Mouse (Mus musculus): Measurements from ENCODE around the gene Csf2.

Csf2 gene

GRCm38 (mm10) chr11:54242494-54242893, 7.0 kb downstream of the Csf2 start:
- DNase-seq (ENCODE audit: extremely low read depth, low read depth): no peak

GRCm38 (mm10) chr11:54236939-54237338, 12.5 kb downstream of the Csf2 start:
- DNase-seq (ENCODE audit: extremely low read depth, low read depth): no peak

- DNase-seq (ENCODE audit: extremely low read depth, low read depth): no peak
Measured at GRCm38 (mm10) chr11:54227478-54227877, 22.0 kb downstream of the Csf2 start.

GRCm38 (mm10) chr11:54224475-54224986, 24.9 kb downstream of the Csf2 start:
- no peak for DNase-seq (ENCODE audit: extremely low read depth, low read depth)

GRCm38 (mm10) chr11:54223637-54224474, 25.6 kb downstream of the Csf2 start:
- no peak for DNase-seq (ENCODE audit: extremely low read depth, low read depth)

GRCm38 (mm10) chr11:54219903-54220740, 29.3 kb downstream of the Csf2 start:
- DNase-seq (ENCODE audit: extremely low read depth, low read depth): no peak

GRCm38 (mm10) chr11:54219191-54219590, 30.3 kb downstream of the Csf2 start:
- DNase-seq (ENCODE audit: extremely low read depth, low read depth): peak; percentile 54

- no peak for DNase-seq (ENCODE audit: extremely low read depth, low read depth)
Measured at GRCm38 (mm10) chr11:54217384-54217783, 32.1 kb downstream of the Csf2 start.

- DNase-seq (ENCODE audit: extremely low read depth, low read depth): no peak
Measured at GRCm38 (mm10) chr11:54216091-54216490, 33.4 kb downstream of the Csf2 start.

GRCm38 (mm10) chr11:54214499-54215443, 34.7 kb downstream of the Csf2 start:
- peak; percentile 50 for DNase-seq (ENCODE audit: extremely low read depth, low read depth)

GRCm38 (mm10) chr11:54213631-54214030, 35.8 kb downstream of the Csf2 start:
- no peak for DNase-seq (ENCODE audit: extremely low read depth, low read depth)

GRCm38 (mm10) chr11:54206993-54207392, 42.5 kb downstream of the Csf2 start:
- no peak for DNase-seq (ENCODE audit: extremely low read depth, low read depth)

GRCm38 (mm10) chr11:54205366-54205765, 44.1 kb downstream of the Csf2 start:
- DNase-seq (ENCODE audit: extremely low read depth, low read depth): no peak

- no peak for DNase-seq (ENCODE audit: extremely low read depth, low read depth)
Measured at GRCm38 (mm10) chr11:54204781-54205180, 44.7 kb downstream of the Csf2 start.

- DNase-seq (ENCODE audit: extremely low read depth, low read depth): no peak
Measured at GRCm38 (mm10) chr11:54203162-54203561, 46.3 kb downstream of the Csf2 start.

- DNase-seq (ENCODE audit: extremely low read depth, low read depth): no peak
Measured at GRCm38 (mm10) chr11:54201881-54202685, 47.4 kb downstream of the Csf2 start.

GRCm38 (mm10) chr11:54201287-54201773, 48.1 kb downstream of the Csf2 start:
- peak; percentile 94 for DNase-seq (ENCODE audit: extremely low read depth, low read depth)
